Mouse (Mus musculus) T-helper 1 cell (primary cell): ENCODE measurements at regions not wholly inside any gene's neighbourhood (a gene's known extent, or its start where the extent isn't known, plus 50 kb on each side); places are given as distances from the start of the nearest gene placed in this dataset.

Experiments
- in situ Hi-C: fragments of 300-600 bp; cut with MboI, MseI; formaldehyde crosslinking; loops from one replicate; pipeline ENCODE4 v1.15.1; 2025; ENCODE audit warnings: high pct_unique_total_duplicates

DNA sequence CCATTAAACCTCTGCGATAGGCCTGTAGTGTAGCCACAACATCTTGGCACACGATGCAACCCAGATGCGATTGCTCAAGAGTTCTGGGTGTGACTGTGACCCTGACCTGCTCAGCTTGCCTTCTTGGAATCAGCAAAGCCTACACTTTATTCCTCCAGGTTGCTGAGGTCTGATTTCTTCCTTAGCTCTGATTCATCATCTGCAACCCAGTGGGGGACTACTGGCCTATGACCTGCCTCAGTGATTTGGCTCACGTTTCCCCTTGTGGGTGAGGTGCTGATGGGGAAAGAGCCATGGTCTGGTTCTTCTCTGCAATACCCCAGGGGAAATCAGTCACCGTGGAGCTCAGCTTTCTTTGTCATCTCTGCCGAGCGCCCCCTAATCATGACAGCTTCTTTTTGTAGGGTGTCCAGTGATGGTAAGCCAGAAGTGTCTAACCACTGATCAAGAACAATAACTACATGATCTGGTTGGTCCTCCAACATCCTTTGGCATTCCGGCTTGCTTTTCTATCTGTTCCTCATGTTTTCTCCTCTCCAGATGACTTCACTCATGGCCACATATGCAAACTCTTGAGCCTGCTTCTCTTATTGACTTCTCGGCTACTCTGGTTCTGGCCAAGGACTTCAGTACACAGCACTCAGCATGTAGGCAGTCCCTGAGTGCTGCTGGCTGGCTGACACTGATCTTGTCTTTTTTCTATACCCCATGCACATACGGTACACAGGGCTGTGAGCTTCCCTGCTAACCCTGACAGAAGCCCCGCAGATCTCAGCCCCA, 163.0 kb downstream of the Gm45692 start:
- in situ Hi-C loops = no loop called here

DNA sequence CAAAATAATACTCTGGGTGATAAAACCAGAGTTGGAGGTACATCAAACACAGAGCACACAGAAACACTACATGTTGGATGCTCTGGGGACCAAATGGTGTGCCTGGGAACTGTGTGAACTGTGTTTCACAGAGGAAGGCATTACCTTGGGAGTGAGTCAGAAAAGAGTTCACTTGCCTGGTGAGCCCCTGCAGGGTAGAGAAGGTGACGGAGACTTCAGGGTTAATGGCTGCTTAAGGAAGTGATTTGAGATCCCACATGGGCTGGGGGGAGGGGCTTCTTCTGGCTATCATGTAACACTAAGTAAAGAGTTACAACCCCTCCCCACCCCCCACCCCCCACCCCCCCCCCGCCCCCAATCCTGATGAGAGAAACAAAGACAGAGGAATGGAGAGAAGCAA, 164.6 kb downstream of the Gm45692 start:
- in situ Hi-C loops = no loop called here

DNA sequence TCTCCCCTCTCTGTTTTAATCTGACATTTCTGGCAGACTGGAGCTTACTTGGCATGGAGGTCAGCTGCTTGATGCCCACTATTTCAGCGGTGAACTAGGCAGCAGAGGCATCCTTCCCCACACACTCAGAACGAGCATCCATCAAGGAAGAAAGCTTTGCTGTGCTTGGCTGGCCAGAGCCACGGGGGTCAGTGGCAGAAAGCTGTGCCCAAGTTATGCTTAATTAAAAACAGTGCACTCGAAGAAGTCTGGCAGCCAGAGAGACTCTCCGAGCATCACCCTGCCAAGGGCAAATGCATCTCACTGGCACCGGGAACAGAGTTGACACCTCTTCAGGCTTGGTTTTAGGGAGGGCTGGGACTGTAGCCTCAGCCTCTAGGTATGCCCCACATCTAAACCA, 168.3 kb downstream of the Gm45692 start:
- in situ Hi-C loops = no loop called here

DNA sequence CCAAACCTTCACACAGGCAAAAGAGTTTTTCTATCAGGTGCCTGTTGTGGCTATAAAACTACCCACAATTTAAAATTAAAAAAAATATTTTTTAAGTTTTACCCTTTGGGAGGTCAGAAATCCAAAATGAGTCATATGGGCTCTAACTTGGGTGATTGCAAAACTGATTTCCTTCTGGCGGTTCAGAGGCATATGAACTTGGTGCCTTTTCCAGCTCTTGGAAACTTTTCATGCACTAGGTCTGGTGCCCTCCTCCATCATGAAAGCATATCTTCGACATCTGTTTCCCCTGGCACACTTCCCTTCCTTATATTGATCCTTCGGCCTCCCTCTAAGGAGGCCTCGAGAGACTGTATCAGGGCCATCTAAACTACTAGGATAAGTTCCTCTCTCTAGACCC, 168.8 kb downstream of the Gm45692 start:
- in situ Hi-C loops = no loop called here

DNA sequence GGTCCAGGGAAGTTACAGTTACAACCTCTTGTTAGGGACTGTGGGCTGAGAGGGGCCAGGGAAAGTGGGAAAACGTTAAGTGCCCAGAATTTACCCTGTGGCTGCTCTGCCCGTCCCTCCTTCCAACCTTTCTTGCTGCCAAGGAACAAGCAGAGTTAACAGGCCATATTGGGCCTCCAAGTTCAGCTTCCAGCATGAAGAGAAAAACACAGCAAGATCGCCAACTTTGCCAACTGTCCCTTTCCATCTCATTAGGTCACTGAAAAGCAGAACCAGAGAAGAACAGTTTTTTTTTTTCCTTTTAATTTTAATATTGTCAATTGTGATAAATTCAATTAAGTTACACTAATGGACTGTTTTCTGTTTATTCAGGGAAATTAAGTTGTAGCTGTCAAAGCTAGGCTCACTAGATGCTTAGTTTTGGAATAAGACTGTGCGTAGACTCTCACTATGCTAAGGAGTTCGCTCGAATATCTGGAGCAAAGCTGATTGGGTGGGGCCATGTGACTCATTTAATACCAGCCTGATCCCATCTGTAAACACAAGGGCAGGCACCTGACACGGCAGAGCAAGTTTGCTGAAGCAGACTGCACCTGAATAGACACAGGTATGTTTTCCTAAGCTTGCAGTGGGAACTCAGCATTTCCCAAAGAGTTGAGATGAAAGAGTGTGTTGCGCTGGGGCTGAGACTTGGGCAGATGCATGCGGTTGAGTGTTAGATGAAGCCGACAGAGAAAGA, 178.9 kb downstream of the Gm45692 start:
- in situ Hi-C loops = no loop called here

DNA sequence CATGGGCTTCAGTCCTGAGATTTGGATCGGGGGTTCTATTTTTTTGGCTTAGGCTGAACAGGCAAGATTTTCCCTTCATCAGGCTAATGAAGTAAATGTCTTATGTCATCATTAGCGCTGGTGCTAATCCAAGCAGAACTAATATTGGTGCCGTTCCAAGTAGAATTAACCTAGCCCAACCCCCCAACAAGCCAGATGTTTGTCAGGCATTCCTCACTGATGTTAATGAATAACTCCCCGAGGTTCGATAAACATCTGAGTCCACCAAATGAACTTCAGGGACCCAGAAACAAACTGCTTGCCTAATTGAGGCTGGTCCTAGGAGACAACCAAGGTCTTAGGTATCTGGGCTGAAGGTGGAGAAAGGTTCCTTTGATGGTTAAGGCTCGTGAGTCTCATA, 180.9 kb downstream of the Gm45692 start:
- in situ Hi-C loops = no loop called here

DNA sequence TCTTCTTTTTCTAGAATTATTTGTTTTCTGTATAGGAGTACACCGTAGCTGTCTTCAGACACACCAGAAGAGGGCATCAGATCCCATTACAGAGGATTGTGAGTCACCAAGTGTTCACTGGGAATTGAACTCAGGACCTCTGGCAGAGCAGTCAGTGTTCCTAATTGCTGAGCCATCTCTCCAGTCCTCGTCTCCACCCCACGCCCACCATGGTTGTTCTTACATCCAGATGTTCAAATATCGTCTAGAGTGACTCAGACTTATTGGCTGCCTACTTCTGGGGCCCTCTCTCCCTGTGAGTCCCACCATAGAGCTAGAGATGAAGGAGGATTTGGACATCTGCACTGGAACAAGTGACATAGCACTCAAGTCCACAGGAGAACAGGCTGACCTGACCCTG, 182.6 kb downstream of the Gm45692 start:
- in situ Hi-C loops = no loop called here

DNA sequence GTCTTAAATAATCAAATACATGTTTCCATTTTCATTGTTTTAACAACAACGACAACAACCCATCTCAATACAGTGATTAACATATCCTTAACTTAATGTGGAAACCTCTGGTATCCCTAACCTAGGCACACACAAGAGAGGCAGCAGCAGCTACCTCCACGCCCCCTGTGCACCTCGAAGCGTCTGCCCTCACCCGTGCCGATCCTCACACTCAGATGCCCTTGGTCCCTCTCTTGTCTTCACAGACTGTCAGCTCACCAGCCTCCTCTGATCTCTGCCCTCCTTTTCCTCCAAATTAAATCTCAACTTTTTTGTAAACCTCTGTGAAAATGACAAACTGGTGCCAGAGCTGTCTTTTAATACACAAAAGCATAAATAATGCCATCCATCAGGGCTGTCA, 185.2 kb downstream of the Gm45692 start:
- in situ Hi-C loops = no loop called here

DNA sequence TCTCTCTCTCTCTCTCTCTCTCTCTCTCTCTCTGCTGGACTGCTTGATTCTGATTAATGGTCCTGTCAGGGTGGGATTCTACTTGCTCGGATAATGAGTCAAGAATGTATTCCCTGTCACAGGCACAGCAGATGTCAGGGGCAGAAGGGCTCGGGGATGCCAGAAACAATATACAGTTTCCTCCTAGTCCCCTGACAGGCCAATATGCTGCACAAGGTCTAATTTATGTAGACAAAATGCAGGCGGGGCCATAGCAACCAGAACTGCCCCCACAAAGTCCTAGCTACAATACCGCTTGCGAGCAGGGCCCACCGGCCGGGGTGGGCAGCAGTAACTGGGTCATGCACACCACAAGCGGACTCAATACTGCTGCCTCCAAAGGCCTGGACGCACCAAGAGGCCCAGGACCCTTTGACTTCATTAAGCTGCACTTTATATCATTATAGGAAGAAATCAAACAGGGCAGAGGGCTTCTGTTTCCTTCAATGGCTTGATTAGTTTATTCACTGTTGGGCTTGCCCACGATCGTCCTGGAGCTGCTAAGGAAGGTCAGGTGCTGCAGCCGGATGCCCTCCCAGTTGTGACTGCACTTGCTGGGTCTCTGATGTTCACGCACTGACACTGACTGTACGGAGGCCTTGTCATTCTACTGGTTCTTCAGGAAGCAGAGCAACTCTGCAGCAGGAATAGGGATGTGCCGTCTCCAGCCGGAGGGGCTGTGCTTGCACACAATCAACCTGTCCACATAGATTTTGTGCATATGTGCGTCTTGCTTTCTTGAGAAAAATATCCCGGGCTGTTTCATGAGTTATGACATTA, 185.9 kb downstream of the Gm45692 start:
- in situ Hi-C loops = no loop called here

DNA sequence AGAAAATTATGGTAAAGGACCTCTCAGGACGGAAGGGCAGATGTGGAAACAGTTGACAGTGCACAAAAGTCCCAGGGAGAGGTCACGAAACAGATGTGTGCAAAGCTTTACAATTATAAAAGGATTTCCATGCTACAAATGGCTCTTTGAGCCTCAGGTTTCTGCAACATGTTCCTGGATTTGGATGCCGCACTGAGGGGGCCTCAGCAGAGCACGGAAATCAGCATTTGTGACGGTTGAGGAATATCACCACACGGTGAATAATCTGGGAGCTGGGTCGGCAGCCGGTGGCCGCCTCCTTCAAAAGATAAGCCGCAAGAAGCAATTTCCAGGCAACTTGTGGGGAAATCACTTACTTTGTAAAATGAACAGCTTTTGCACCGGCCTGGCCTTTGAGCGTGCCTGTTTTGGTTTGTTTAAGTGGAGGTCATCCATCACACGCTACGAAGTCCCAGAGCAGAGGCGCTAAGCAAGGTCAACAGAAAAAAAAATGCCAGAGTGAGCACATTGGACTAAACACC, 188.8 kb downstream of the Gm45692 start:
- in situ Hi-C loops = no loop called here

DNA sequence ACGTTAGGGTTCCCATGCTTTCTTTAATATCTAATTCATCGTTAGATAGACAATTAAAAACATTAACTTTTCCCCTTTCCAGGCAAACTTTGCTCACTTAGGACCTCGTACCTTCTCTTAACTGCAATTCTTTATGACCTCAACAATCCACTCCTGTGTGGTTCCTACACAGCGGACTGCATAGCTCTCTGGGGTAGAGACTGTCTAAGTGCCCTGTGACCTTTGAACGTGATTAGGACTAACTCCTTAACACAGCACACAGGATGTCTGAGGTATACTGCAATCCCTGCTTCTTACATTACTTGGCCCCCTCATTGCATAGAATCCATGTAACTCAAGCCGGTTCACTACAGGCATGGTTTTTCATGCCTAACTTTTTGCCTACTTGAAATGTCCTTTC, 190.4 kb downstream of the Gm45692 start:
- in situ Hi-C loops = no loop called here

DNA sequence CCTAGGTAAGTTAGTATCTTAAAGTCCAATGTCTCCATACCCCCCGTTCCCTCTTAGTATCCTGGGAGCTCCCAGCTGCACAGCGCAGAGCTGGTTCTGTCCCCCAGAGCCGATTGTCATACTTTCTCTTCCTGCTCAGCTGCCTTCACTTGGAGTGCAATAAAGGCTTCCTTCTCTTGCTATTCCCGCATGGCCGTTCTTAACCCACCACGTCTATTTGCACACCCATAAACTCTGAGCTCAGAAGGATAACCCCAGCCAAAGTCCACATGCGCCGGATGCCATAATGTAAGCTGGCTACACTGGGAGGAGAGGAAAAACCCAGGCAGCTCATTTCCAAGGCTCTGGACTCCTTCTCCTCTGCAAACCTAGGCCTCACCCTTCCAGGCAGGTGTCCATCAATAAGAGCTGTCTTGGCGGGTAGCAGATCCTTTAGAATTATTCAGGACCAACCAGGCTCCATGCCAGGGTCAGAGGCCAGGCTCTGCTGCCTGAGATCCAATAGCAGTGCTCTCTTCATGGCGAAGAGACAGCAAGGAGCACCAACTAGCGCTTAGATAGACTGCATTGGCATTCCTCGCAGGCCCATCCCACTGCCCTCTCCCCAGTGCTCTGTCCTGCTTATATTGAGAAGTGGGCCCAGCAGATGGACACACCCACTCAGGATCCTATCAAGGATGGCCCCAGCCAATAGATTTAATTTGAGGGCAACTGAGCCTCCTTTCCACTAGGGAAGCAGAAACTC, 204.4 kb downstream of the Gm45692 start:
- in situ Hi-C loops = no loop called here

DNA sequence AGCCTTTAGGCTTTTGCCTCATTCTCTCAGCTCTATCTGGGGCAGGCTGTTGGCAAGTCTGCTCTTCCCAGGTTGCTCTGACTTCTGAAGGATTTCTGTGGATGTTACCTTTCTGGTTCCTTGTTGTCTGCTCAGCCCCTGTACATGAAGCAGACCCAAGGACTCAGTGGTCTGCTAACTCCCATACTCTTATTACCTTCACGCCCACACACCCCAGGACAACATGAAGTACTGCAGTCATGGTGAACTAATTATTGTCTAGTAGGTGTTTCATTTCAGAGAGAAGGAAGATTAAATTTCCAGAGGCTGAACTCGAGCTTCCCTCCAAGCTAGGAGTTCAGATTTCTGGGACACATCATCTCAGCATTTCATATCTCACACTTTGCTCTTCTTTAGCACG, 205.3 kb downstream of the Gm45692 start:
- in situ Hi-C loops = no loop called here

DNA sequence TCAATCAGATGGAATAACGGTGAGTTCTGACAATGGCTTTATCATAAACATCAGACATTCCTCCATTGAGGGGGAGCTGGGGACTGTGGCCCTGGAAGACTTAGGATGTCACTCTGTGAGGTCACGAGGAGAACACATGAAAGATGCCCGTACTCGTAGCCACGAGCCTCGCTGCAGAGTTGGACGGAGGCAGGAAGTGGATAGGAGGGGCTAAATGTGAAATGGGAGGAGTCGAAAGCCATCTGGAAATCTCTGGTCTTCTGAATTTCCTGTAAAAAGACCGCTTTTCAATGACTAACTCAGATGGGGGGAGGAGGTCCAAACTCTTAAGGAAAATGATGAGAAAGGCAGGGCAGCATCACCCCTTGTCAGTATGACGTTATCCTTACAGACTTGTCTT, 210.5 kb downstream of the Gm45692 start:
- in situ Hi-C loops = loop anchor here (10.0 kb wide), 1 partner anchor 55 kb away; no protein-coding TSS in a partner anchor

DNA sequence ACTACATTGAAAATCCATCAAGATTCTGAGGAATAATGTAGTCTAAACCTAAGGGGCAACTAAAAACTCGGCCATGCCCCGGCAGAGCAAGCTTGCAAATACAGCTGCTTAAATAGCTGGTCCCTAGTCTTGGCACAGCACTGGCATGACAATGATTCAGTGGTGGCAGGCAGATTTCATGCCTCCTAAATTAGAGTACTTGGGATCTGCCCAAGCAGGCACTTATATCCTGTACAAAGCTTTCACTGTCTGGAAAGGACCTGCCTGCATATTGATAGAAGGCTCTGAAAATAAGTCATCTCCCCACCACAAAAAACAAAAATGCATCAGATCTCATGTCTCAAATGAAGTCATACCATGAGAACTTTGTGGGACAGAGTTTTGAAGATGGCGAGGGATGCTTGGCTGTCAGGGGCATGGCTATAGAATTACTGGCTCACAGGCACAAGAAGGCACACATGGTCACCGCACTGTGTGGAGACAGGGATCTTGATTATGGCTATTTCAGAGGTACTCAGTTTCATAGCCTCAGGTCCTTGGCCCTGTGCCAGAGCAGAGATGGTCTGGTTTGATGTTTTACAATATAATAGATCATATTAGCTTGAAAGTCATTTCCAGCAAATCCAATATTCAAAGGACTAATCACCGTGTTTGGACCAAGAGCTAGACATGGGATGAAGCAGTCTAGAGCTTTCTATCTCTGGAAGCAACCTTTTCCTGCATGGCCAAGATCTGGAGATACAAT, 217.7 kb downstream of the Gm45692 start:
- in situ Hi-C loops = loop anchor here (10.0 kb wide), 1 partner anchor 62 kb away; no protein-coding TSS in a partner anchor

DNA sequence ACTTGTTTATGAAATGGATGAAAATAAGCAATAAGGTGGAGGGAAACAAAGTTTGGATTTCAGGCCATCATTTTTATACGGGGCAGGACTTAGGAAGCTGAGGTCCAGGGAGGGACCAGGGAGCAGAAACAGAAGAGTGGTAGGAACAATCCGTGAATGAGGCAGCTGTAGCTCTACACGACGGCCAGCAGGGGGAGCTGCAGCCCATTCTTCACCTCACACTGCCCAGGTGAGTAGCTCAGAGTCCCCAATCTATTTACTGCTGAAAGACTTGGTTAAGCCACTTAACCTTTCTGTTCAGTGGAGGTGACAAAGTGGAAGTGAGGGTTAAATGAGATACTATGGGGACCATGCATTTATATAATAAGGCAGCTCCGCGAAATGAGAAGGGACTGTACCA, 225.7 kb downstream of the Gm45692 start:
- in situ Hi-C loops = no loop called here

DNA sequence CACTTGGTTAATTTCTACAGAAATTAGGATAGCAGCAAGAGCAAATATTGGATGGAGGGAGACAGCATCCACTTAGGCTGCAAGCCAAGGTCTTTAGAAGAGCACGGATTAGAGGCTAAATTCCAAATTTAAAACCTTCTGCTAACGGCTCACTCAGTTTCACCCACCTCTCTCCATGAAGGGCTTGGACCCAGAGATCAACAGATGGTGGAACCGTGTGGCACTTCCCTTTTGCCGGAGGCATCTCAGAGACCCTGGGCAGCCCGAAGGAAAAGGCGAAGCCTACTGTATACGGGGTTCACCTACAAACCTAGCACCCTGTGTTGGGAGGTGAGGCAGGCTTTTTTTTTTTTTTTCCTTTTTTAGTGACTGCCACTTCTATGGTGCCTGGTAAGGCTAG, 229.9 kb downstream of the Gm45692 start:
- in situ Hi-C loops = no loop called here

DNA sequence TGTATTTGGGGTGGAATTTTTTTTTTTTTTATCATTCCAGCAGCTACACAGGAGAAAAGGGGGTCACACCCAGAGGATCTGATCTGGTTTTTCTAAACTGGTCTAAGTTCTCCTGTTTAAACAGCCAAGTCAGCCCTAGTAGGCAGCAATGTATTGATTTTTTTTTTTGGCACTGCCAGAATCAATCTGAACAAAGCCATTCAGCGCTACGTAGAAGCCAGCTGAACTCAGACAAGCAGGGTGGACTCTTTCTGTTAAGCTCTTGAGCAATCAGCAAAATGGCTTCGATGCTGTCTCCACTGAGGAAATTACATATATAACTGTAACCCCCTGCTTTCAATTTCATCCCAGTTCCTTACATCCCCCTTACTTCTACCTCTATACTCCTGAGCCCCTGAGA, 230.5 kb downstream of the Gm45692 start:
- in situ Hi-C loops = loop anchor here (10.0 kb wide), 1 partner anchor 665 kb away; no protein-coding TSS in a partner anchor

DNA sequence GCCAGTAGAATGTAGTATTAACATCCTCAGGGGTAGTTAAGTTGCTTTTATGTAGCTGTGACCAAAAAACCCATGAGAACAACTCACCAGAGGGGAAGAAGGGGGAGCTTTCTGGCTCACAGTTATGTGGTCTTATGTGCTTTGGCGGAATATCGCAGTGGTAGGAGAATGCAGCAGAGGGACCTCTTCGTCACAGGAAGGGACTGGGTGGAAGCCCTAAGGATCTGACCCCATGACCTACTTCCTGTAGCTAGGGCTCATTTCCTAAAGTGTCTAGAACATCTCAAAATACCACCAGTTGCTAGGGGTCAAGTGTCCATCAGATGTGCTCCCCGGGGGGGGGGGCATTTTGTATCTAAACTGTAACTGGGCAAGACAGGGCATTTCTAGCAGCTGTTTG, 231.3 kb downstream of the Gm45692 start:
- in situ Hi-C loops = loop anchor here (10.0 kb wide), 1 partner anchor 664 kb away; no protein-coding TSS in a partner anchor
